Mouse (Mus musculus): ENCODE results near the gene Donson. TPM values are rescaled to one million over a fixed set of nuclear protein-coding genes. Genes with fewer than 3 reads are reported as not detected.

Donson gene
- polyA plus RNA-seq, 1 experiment from 2014 or later = 5.4 TPM

GRCm38 (mm10) chr16:91633641-91634040 is 54.9 kb downstream of the Donson start:
- H3K27me3 ChIP-seq (ENCODE audit: control insufficient read depth, insufficient read depth, low read length) = no peaks in the 10 kb centered on the region
- H3K9ac ChIP-seq (ENCODE audit: low read length) = no peak overlapping the region
- DNase-seq (ENCODE audit: low spot score) (no peak), ATAC-seq (ENCODE audit: low FRiP score, low TSS enrichment) (no peak)
- peaks cover 35% of the 10 kb centered on the region for H3K36me3 ChIP-seq (ENCODE audit: control insufficient read depth, insufficient read depth, low read length)
- H3K27ac ChIP-seq (replicated peaks) = no peak overlapping the region
- H3K4me1 ChIP-seq (replicated peaks; ENCODE audit: control insufficient read depth, insufficient read depth) = no peaks in the 10 kb centered on the region
- TF ChIP-seq CTCF (IDR thresholded peaks at IDR 0.05; ENCODE audit: low read depth) (no peak), EP300 (optimal IDR thresholded peaks at IDR 0.05) (no peak)
- no peak overlapping the region for H3K4me3 ChIP-seq (ENCODE audit: low read depth, low read length)
- WGBS = 86% methylated on average over 12 of the region's 12 CpGs
- H3K4me2 ChIP-seq (replicated peaks; ENCODE audit: low read depth) = no peak overlapping the region
- H3K9me3 ChIP-seq (ENCODE audit: control insufficient read depth, low read length) = no peaks in the 10 kb centered on the region

GRCm38 (mm10) chr16:91632940-91633339 is 55.6 kb downstream of the Donson start:
- WGBS = 92% methylated on average over 7 of the region's 7 CpGs
- ATAC-seq (ENCODE audit: low FRiP score, low TSS enrichment) = no peak
- Histone ChIP-seq H3K27me3 (ENCODE audit: control insufficient read depth, insufficient read depth, low read length) (no peaks in the 10 kb centered on the region), H3K36me3 (ENCODE audit: control insufficient read depth, insufficient read depth, low read length) (peaks cover 37% of the 10 kb centered on the region), H3K4me1 (replicated peaks; ENCODE audit: control insufficient read depth, insufficient read depth) (no peaks in the 10 kb centered on the region), H3K27ac (replicated peaks) (no peak overlapping the region), H3K4me2 (replicated peaks; ENCODE audit: low read depth) (no peak overlapping the region), H3K9me3 (ENCODE audit: control insufficient read depth, low read length) (no peaks in the 10 kb centered on the region), H3K9ac (ENCODE audit: low read length) (no peak overlapping the region), H3K4me3 (ENCODE audit: low read depth, low read length) (no peak overlapping the region)
- DNase-seq (ENCODE audit: low spot score) = no peak
- TF ChIP-seq EP300 (optimal IDR thresholded peaks at IDR 0.05) (no peak), CTCF (IDR thresholded peaks at IDR 0.05; ENCODE audit: low read depth) (no peak)

GRCm38 (mm10) chr16:91632439-91632838 is 56.1 kb downstream of the Donson start:
- DNase-seq (ENCODE audit: low spot score) (no peak), ATAC-seq (ENCODE audit: low FRiP score, low TSS enrichment) (no peak)
- H3K9me3 ChIP-seq (ENCODE audit: control insufficient read depth, low read length) = no peaks in the 10 kb centered on the region
- H3K4me3 ChIP-seq (ENCODE audit: low read depth, low read length) = no peak overlapping the region
- H3K4me1 ChIP-seq (replicated peaks; ENCODE audit: control insufficient read depth, insufficient read depth) = no peaks in the 10 kb centered on the region
- H3K9ac ChIP-seq (ENCODE audit: low read length) = no peak overlapping the region
- no peak overlapping the region for H3K27ac ChIP-seq (replicated peaks)
- TF ChIP-seq CTCF (IDR thresholded peaks at IDR 0.05; ENCODE audit: low read depth) (no peak), EP300 (optimal IDR thresholded peaks at IDR 0.05) (no peak)
- no peak overlapping the region for H3K4me2 ChIP-seq (replicated peaks; ENCODE audit: low read depth)
- H3K36me3 ChIP-seq (ENCODE audit: control insufficient read depth, insufficient read depth, low read length) = peaks cover 35% of the 10 kb centered on the region
- 83% methylated on average over 5 of the region's 5 CpGs for WGBS
- H3K27me3 ChIP-seq (ENCODE audit: control insufficient read depth, insufficient read depth, low read length) = no peaks in the 10 kb centered on the region

GRCm38 (mm10) chr16:91630584-91630983 is 58.0 kb downstream of the Donson start:
- Histone ChIP-seq H3K36me3 (ENCODE audit: control insufficient read depth, insufficient read depth, low read length) (peaks cover 27% of the 10 kb centered on the region), H3K27me3 (ENCODE audit: control insufficient read depth, insufficient read depth, low read length) (no peaks in the 10 kb centered on the region), H3K9ac (ENCODE audit: low read length) (no peak overlapping the region), H3K4me2 (replicated peaks; ENCODE audit: low read depth) (no peak overlapping the region), H3K9me3 (ENCODE audit: control insufficient read depth, low read length) (no peaks in the 10 kb centered on the region), H3K27ac (replicated peaks) (no peak overlapping the region), H3K4me3 (ENCODE audit: low read depth, low read length) (no peak overlapping the region), H3K4me1 (replicated peaks; ENCODE audit: control insufficient read depth, insufficient read depth) (no peaks in the 10 kb centered on the region)
- DNase-seq (ENCODE audit: low spot score) (no peak), ATAC-seq (ENCODE audit: low FRiP score, low TSS enrichment) (no peak)
- TF ChIP-seq EP300 (optimal IDR thresholded peaks at IDR 0.05) = no peak
- TF ChIP-seq CTCF (IDR thresholded peaks at IDR 0.05; ENCODE audit: low read depth) = no peak
- WGBS = 91% methylated on average over 1 of the region's 1 CpGs

- H3K36me3 ChIP-seq (ENCODE audit: control insufficient read depth, insufficient read depth, low read length) = peaks cover 28% of the 10 kb centered on the region
- DNase-seq (ENCODE audit: low spot score) = no peak
Measured at GRCm38 (mm10) chr16:91629749-91630148, 58.8 kb downstream of the Donson start.

GRCm38 (mm10) chr16:91628673-91629072 is 59.9 kb downstream of the Donson start:
- ATAC-seq (ENCODE audit: low FRiP score, low TSS enrichment) (no peak), DNase-seq (ENCODE audit: low spot score) (no peak)
- Histone ChIP-seq H3K4me3 (ENCODE audit: low read depth, low read length) (no peak overlapping the region), H3K9ac (ENCODE audit: low read length) (no peak overlapping the region), H3K27me3 (ENCODE audit: control insufficient read depth, insufficient read depth, low read length) (no peaks in the 10 kb centered on the region), H3K27ac (replicated peaks) (no peak overlapping the region), H3K4me2 (replicated peaks; ENCODE audit: low read depth) (no peak overlapping the region), H3K9me3 (ENCODE audit: control insufficient read depth, low read length) (no peaks in the 10 kb centered on the region), H3K36me3 (ENCODE audit: control insufficient read depth, insufficient read depth, low read length) (peaks cover 26% of the 10 kb centered on the region), H3K4me1 (replicated peaks; ENCODE audit: control insufficient read depth, insufficient read depth) (no peaks in the 10 kb centered on the region)
- 87% methylated on average over 3 of the region's 3 CpGs for WGBS
- TF ChIP-seq CTCF (IDR thresholded peaks at IDR 0.05; ENCODE audit: low read depth) (no peak), EP300 (optimal IDR thresholded peaks at IDR 0.05) (no peak)

More at GRCm38 (mm10) chr16:91629749-91630148, 58.8 kb downstream of the Donson start:
- Histone ChIP-seq H3K27me3 (ENCODE audit: control insufficient read depth, insufficient read depth, low read length) (no peaks in the 10 kb centered on the region), H3K9me3 (ENCODE audit: control insufficient read depth, low read length) (no peaks in the 10 kb centered on the region), H3K27ac (replicated peaks) (no peak overlapping the region), H3K9ac (ENCODE audit: low read length) (no peak overlapping the region), H3K4me3 (ENCODE audit: low read depth, low read length) (no peak overlapping the region), H3K4me2 (replicated peaks; ENCODE audit: low read depth) (no peak overlapping the region), H3K4me1 (replicated peaks; ENCODE audit: control insufficient read depth, insufficient read depth) (no peaks in the 10 kb centered on the region)
- no peak for ATAC-seq (ENCODE audit: low FRiP score, low TSS enrichment)
- WGBS = 96% methylated on average over 4 of the region's 4 CpGs
- TF ChIP-seq CTCF (IDR thresholded peaks at IDR 0.05; ENCODE audit: low read depth) = no peak
- no peak for TF ChIP-seq EP300 (optimal IDR thresholded peaks at IDR 0.05)

Data from stomach, postnatal 0 days (tissue).